Mouse (Mus musculus) activated CD4-positive, CD25-positive, alpha-beta regulatory T cell (primary cell): ENCODE data around the gene Gm8180. TPM values are rescaled to one million over a fixed set of nuclear protein-coding genes. Genes with fewer than 3 reads are reported as not detected.

Experiments
- polyA plus RNA-seq, 2 experiments: library from polyadenylated mRNA; unstranded; fragments of 100-300 nt; shearing (Covaris generic); gene quantifications; one replicate each; pipeline ENCODE4 v1.2.1; 2017

Gene Gm8180
- not detected for polyA plus RNA-seq

GRCm38 (mm10) chr14:43784645-43785044, at the start of gene Gm8180:
Gm8180 (minus strand) TSS chr14:43784745.

DNA sequence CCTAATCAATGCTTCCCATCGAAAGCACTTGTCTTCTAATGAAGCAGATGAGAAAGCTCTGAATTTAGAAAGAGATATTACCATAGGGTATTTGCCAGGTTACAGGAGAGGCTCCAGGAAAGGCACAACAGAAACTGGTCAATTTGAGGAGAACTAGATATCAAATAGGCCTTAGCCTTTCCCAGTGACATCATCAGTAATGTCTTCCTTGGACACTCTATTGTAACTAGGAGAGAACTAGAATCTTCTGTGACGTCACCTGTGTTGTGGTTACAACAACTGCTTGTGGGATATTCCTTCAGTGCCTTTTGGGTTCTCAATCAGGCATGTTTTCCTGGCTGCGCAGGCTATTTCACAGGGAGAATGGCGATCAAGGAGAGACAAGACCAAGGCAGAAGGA, 37.0 kb downstream of the Gm8180 start, which contains the start of gene Gm6526:
Gene Gm6526 (plus strand): TSS at position 301 of the 400 bp plus-strand sequence.

Other genes starting within 250 kb of the Gm8180 start
- not detected for gene Gm5799, start 241.2 kb downstream of the Gm8180 start, polyA plus RNA-seq
- not detected for gene Gm17654, start 205.6 kb downstream of the Gm8180 start, polyA plus RNA-seq
- gene Gm10375, start 176.7 kb downstream of the Gm8180 start, polyA plus RNA-seq: not detected
- not detected for gene Gm8165, start 107.5 kb downstream of the Gm8180 start, polyA plus RNA-seq
- under 1 TPM; 0.63 to 0.66 TPM for gene Gm7324, start 86.9 kb downstream of the Gm8180 start, polyA plus RNA-seq
- gene Gm16506, start 57.3 kb downstream of the Gm8180 start, polyA plus RNA-seq: not detected
- gene Gm6526, start 36.9 kb downstream of the Gm8180 start, polyA plus RNA-seq: under 1 TPM in 1 of 2 experiments, not detected in 1; 0.16 TPM
- 1 to 10 TPM in 1 of 2 experiments, under 1 TPM in 1; 0.27 to 3.4 TPM for gene Ear1, start 90.8 kb upstream of the Gm8180 start, polyA plus RNA-seq
- gene Ear10, start 138.8 kb upstream of the Gm8180 start, polyA plus RNA-seq: not detected
- under 1 TPM; 0.08 to 0.58 TPM for gene Gm8113, start 140.6 kb upstream of the Gm8180 start, polyA plus RNA-seq
- gene Ang5, start 172.3 kb upstream of the Gm8180 start, polyA plus RNA-seq: not detected
- not detected for gene Ang6, start 217.5 kb upstream of the Gm8180 start, polyA plus RNA-seq